Mouse (Mus musculus) liver, postnatal 0 days (tissue): ENCODE measurements at regions not wholly inside any gene's neighbourhood (a gene's known extent, or its start where the extent isn't known, plus 50 kb on each side); places are given as distances from the start of the nearest gene placed in this dataset.

Experiments used
- CTCF ChIP-seq: sonication (generic); IDR thresholded peaks from 2 replicates; pipeline ENCODE4 v1.5.1; 2016; ENCODE audit warnings: antibody characterized with exemption, low read depth
- EP300 ChIP-seq: IDR thresholded peaks from 2 replicates; pipeline ENCODE4 v1.6.1; 2016; ENCODE audit warnings: antibody characterized with exemption, low read depth, mild to moderate bottlenecking

DNA sequence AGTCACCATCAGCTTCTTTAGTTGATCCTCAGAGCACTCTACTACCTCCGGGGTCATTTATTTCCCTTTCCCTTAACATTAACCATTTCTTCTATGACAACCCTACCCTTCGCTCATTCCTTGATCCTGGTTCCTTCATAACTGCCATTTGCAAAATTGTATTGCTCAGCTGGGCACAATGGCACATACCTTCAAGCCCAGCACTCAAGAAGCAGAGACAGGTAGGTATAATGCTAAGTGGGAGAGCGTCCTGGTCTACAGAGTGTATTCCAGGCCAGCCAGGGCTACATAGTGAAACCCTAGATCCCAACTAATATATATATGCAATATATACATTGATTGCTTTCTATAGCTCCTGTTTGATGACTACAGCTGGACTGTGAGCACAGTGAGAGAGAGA is 189.5 kb upstream of the Klf3 start:
- TF ChIP-seq CTCF: no peak
- TF ChIP-seq EP300: no peak
